Mouse (Mus musculus) heart, adult 2 months (tissue): Measurements from ENCODE around the gene Cfap97d1.

Source experiments
- CTCF ChIP-seq: fragments of 200-600 bp; IDR thresholded peaks from 2 replicates; pipeline ENCODE4 v1.8.1; 2022; ENCODE audit warnings: antibody characterized with exemption, mild to moderate bottlenecking, moderate library complexity
- POLR2A ChIP-seq: fragments of 200-500 bp; IDR thresholded peaks from 2 replicates; pipeline ENCODE4 v1.6.1; 2011; ENCODE audit warnings: mild to moderate bottlenecking, low read depth, low read length, control low read depth; ENCODE audit not compliant: insufficient read depth

DNA sequence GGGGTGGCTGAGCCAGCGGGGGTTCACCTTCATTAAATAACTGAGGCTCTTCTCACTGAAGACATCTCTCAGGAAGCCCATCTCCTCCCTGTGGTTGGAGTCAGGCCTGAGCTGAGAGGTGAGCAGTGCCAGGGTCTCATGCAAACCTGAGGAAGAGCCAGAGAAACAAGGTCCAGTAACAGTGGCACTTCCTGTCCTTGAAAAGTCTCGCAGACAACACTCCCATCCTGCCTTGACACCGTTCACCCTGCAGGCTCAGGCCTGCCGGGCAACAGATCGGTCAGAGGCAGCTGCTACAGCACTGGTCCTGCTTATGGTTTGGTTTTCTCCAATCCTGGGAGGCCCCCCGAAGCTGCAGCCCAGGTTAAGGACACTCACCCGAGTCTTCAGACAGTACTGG is 41.3 kb downstream of the Cfap97d1 start:
- TF ChIP-seq CTCF (no peak), POLR2A (no peak)
